Mouse (Mus musculus): ENCODE data around the gene Hist1h4d. TPM values are rescaled to one million over a fixed set of nuclear protein-coding genes. Genes with fewer than 3 reads are reported as not detected.
"Not testable (repeated sequence)": the region's sequence is repeated elsewhere in the genome, so short reads cannot be mapped to it uniquely, and the experiment has no call there.

Gene Hist1h4d
- polyA plus RNA-seq, 2 experiments: 9.4 to 95.5 TPM

GRCm38 (mm10) chr13:23535137-23536075 lies 46.0 kb upstream of the Hist1h4d start, which contains the start of gene Hist1h3g:
Gene Hist1h3g (plus strand): TSS chr13:23535422.
- H3K9me3 ChIP-seq (ENCODE audit: control insufficient read depth, low read length); H3K36me3 ChIP-seq (ENCODE audit: control insufficient read depth, insufficient read depth, low read length); H3K27me3 ChIP-seq (ENCODE audit: control insufficient read depth, insufficient read depth, low read length): not testable (repeated sequence)
- peak; percentile 88 for ATAC-seq (ENCODE audit: low FRiP score, low read depth)
- TF ChIP-seq POLR2A (IDR thresholded peaks at IDR 0.05; ENCODE audit: borderline replicate concordance, extremely low read depth, insufficient read depth, insufficient read length): peak; percentile 73; the same call in 1 of the 2 replicates
- peaks cover 23% of the 10 kb centered on the region for H3K4me1 ChIP-seq (ENCODE audit: control insufficient read depth, insufficient read depth, low read length)
- DNase-seq (ENCODE audit: low spot score): peak; percentile 98
- H3K27ac ChIP-seq (replicated peaks; ENCODE audit: low read depth, low read length): peak within 1 kb of the TSS; percentile 92
- peak within 1 kb of the TSS; percentile 55 for H3K4me3 ChIP-seq (replicated peaks; ENCODE audit: low read length)
- H3K9ac ChIP-seq (ENCODE audit: low read depth, low read length, severe bottlenecking): peak within 1 kb of the TSS; percentile 76
- WGBS: under 1% methylated on average over 26 of the region's 62 CpGs
- H3K4me2 ChIP-seq (replicated peaks; ENCODE audit: low read depth, low read length, severe bottlenecking): peak within 1 kb of the TSS; percentile 49

GRCm38 (mm10) chr13:23536076-23536822 lies 45.1 kb upstream of the Hist1h4d start:
- 17% methylated on average over 7 of the region's 7 CpGs for WGBS
- H3K27ac ChIP-seq (replicated peaks; ENCODE audit: low read depth, low read length): peak overlapping the region; percentile 82
- DNase-seq (ENCODE audit: low spot score) (no peak), ATAC-seq (ENCODE audit: low FRiP score, low read depth) (no peak)
- TF ChIP-seq POLR2A (IDR thresholded peaks at IDR 0.05; ENCODE audit: borderline replicate concordance, extremely low read depth, insufficient read depth, insufficient read length): 0 out of 2 replicates have a peak, but pooled peaks have one; percentile 25
- no peaks in the 10 kb centered on the region for H3K36me3 ChIP-seq (ENCODE audit: control insufficient read depth, insufficient read depth, low read length)
- peaks cover 23% of the 10 kb centered on the region for H3K4me1 ChIP-seq (ENCODE audit: control insufficient read depth, insufficient read depth, low read length)
- H3K9ac ChIP-seq (ENCODE audit: low read depth, low read length, severe bottlenecking): peak overlapping the region; percentile 61
- H3K9me3 ChIP-seq (ENCODE audit: control insufficient read depth, low read length): no peaks in the 10 kb centered on the region
- H3K4me3 ChIP-seq (replicated peaks; ENCODE audit: low read length): peak overlapping the region; percentile 55
- H3K4me2 ChIP-seq (replicated peaks; ENCODE audit: low read depth, low read length, severe bottlenecking): peak overlapping the region; percentile 49
- H3K27me3 ChIP-seq (ENCODE audit: control insufficient read depth, insufficient read depth, low read length): no peaks in the 10 kb centered on the region

GRCm38 (mm10) chr13:23537006-23537710 lies 44.2 kb upstream of the Hist1h4d start:
- 65% methylated on average over 3 of the region's 3 CpGs for WGBS
- no peak overlapping the region for H3K27ac ChIP-seq (replicated peaks; ENCODE audit: low read depth, low read length)
- H3K9me3 ChIP-seq (ENCODE audit: control insufficient read depth, low read length): no peaks in the 10 kb centered on the region
- H3K9ac ChIP-seq (ENCODE audit: low read depth, low read length, severe bottlenecking): no peak overlapping the region
- no peaks in the 10 kb centered on the region for H3K27me3 ChIP-seq (ENCODE audit: control insufficient read depth, insufficient read depth, low read length)
- peak overlapping the region; percentile 55; the same call in 1 of the 2 replicates for H3K4me3 ChIP-seq (replicated peaks; ENCODE audit: low read length)
- peak overlapping the region; percentile 49 for H3K4me2 ChIP-seq (replicated peaks; ENCODE audit: low read depth, low read length, severe bottlenecking)
- no peak for TF ChIP-seq POLR2A (IDR thresholded peaks at IDR 0.05; ENCODE audit: borderline replicate concordance, extremely low read depth, insufficient read depth, insufficient read length)
- no peaks in the 10 kb centered on the region for H3K36me3 ChIP-seq (ENCODE audit: control insufficient read depth, insufficient read depth, low read length)
- ATAC-seq (ENCODE audit: low FRiP score, low read depth) (no peak), DNase-seq (ENCODE audit: low spot score) (no peak)
- H3K4me1 ChIP-seq (ENCODE audit: control insufficient read depth, insufficient read depth, low read length): peaks cover 22% of the 10 kb centered on the region

GRCm38 (mm10) chr13:23538249-23538648 lies 43.1 kb upstream of the Hist1h4d start:
- peaks cover 11% of the 10 kb centered on the region for H3K4me1 ChIP-seq (ENCODE audit: control insufficient read depth, insufficient read depth, low read length)
- 51% methylated on average over 5 of the region's 5 CpGs for WGBS
- no peaks in the 10 kb centered on the region for H3K9me3 ChIP-seq (ENCODE audit: control insufficient read depth, low read length)
- no peak for TF ChIP-seq POLR2A (IDR thresholded peaks at IDR 0.05; ENCODE audit: borderline replicate concordance, extremely low read depth, insufficient read depth, insufficient read length)
- H3K36me3 ChIP-seq (ENCODE audit: control insufficient read depth, insufficient read depth, low read length): no peaks in the 10 kb centered on the region
- DNase-seq (ENCODE audit: low spot score): no peak
- H3K4me3 ChIP-seq (replicated peaks; ENCODE audit: low read length): no peak overlapping the region
- no peak overlapping the region for H3K9ac ChIP-seq (ENCODE audit: low read depth, low read length, severe bottlenecking)
- no peak for ATAC-seq (ENCODE audit: low FRiP score, low read depth)
- no peaks in the 10 kb centered on the region for H3K27me3 ChIP-seq (ENCODE audit: control insufficient read depth, insufficient read depth, low read length)
- no peak overlapping the region for H3K27ac ChIP-seq (replicated peaks; ENCODE audit: low read depth, low read length)
- H3K4me2 ChIP-seq (replicated peaks; ENCODE audit: low read depth, low read length, severe bottlenecking): no peak overlapping the region

GRCm38 (mm10) chr13:23539821-23540220 lies 41.6 kb upstream of the Hist1h4d start:
- 67% methylated on average over 1 of the region's 1 CpGs for WGBS
- H3K36me3 ChIP-seq (ENCODE audit: control insufficient read depth, insufficient read depth, low read length); H3K9me3 ChIP-seq (ENCODE audit: control insufficient read depth, low read length); H3K4me3 ChIP-seq (replicated peaks; ENCODE audit: low read length); H3K4me2 ChIP-seq (replicated peaks; ENCODE audit: low read depth, low read length, severe bottlenecking); ATAC-seq (ENCODE audit: low FRiP score, low read depth); H3K9ac ChIP-seq (ENCODE audit: low read depth, low read length, severe bottlenecking); DNase-seq (ENCODE audit: low spot score); H3K27ac ChIP-seq (replicated peaks; ENCODE audit: low read depth, low read length); H3K27me3 ChIP-seq (ENCODE audit: control insufficient read depth, insufficient read depth, low read length); H3K4me1 ChIP-seq (ENCODE audit: control insufficient read depth, insufficient read depth, low read length): not testable (repeated sequence)
